Mouse (Mus musculus): ENCODE data around the gene Hoxc9. TPM values are rescaled to one million over a fixed set of nuclear protein-coding genes. Genes with fewer than 3 reads are reported as not detected.

The Hoxc9 gene
- 0.54 TPM in 1 of 2 replicates, not detected in the other for total RNA-seq (2012; rRNA removed)

GRCm38 (mm10) chr15:102976171-102976570 is at the start of gene Hoxc9:
Hoxc9 (plus strand) TSS chr15:102976439.
- Histone ChIP-seq H3K9me3 (ENCODE audit: control insufficient read depth, insufficient read depth, low read depth, low read length) (no peaks in the 10 kb centered on the region), H3K27ac (ENCODE audit: insufficient read depth, low read depth, low read length, poor library complexity, severe bottlenecking) (no peak within 1 kb of the TSS), H3K36me3 (ENCODE audit: control insufficient read depth, insufficient read depth, low read length, poor library complexity, severe bottlenecking) (no peaks in the 10 kb centered on the region), H3K4me3 (ENCODE audit: insufficient read depth in 1 of 2, low read depth in 1 of 2, low read length in 2 of 2, poor library complexity in 1 of 2, severe bottlenecking in 1 of 2) (peak within 1 kb of the TSS; percentile 2 to 20; a peak in 2 of 4 replicates), H3K9ac (ENCODE audit: insufficient read depth, low read depth, low read length, poor library complexity, severe bottlenecking) (no peak within 1 kb of the TSS), H3K4me1 (ENCODE audit: control insufficient read depth in 2 of 2, insufficient read depth in 2 of 2, low read length in 2 of 2, poor library complexity in 1 of 2) (peaks cover 0 to 6% of the 10 kb centered on the region in 2 experiments; a peak in 1 of 4 replicates)
- TF ChIP-seq ZNF384 (IDR thresholded peaks at IDR 0.05; ENCODE audit: low read depth, low read length): no peak
- no peak for TF ChIP-seq ZC3H11A (IDR thresholded peaks at IDR 0.05; ENCODE audit: borderline replicate concordance, low read depth, low read length)
- TF ChIP-seq HCFC1 (IDR thresholded peaks at IDR 0.05; ENCODE audit: borderline replicate concordance, insufficient read depth, low read length): 0 out of 2 replicates have a peak, but pooled peaks have one; percentile 18
- in situ Hi-C loops (cut with MboI; ENCODE audit: low sequenced_read_pairs in 2 of 2, unreplicated experiment in 2 of 2): loop anchor here in 1 of 2 experiments (25.0 kb wide), 1 partner anchor 336 kb away; the partner anchor contains the start of gene Gpr84
- DNase-seq (ENCODE audit: low read depth, low spot score): no peak

GRCm38 (mm10) chr15:102927032-102927645 is 49.1 kb upstream of the Hoxc9 start:
- TF ChIP-seq ZNF384 (IDR thresholded peaks at IDR 0.05; ENCODE audit: low read depth, low read length) (no peak), CHD2 (IDR thresholded peaks at IDR 0.05; ENCODE audit: low read depth, low read length) (no peak), HCFC1 (IDR thresholded peaks at IDR 0.05; ENCODE audit: borderline replicate concordance, insufficient read depth, low read length) (no peak), ZC3H11A (IDR thresholded peaks at IDR 0.05; ENCODE audit: borderline replicate concordance, low read depth, low read length) (no peak), MAFK (IDR thresholded peaks at IDR 0.05; ENCODE audit: insufficient read depth, low read depth, low read length) (no peak)
- Histone ChIP-seq H3K4me1 (ENCODE audit: control insufficient read depth in 2 of 2, insufficient read depth in 2 of 2, low read length in 2 of 2, poor library complexity in 1 of 2) (peaks cover 0 to 5% of the 10 kb centered on the region in 2 experiments; a peak in 1 of 4 replicates), H3K4me3 (ENCODE audit: insufficient read depth in 1 of 2, low read depth in 1 of 2, low read length in 2 of 2, poor library complexity in 1 of 2, severe bottlenecking in 1 of 2) (peak overlapping the region; percentile 19 to 20; a peak in 3 of 4 replicates), H3K9ac (ENCODE audit: insufficient read depth, low read depth, low read length, poor library complexity, severe bottlenecking) (no peak overlapping the region; the same call in 1 of the 2 replicates), H3K36me3 (ENCODE audit: control insufficient read depth, insufficient read depth, low read length, poor library complexity, severe bottlenecking) (no peaks in the 10 kb centered on the region), H3K9me3 (ENCODE audit: control insufficient read depth, insufficient read depth, low read depth, low read length) (no peaks in the 10 kb centered on the region), H3K27ac (ENCODE audit: insufficient read depth, low read depth, low read length, poor library complexity, severe bottlenecking) (no peak overlapping the region)
- DNase-seq (ENCODE audit: low read depth, low spot score): no peak
- in situ Hi-C loops (cut with MboI; ENCODE audit: low sequenced_read_pairs in 2 of 2, unreplicated experiment in 2 of 2): loop anchor here (10.0 to 25.0 kb wide), 2 partner anchors 58 to 915 kb away; partner anchors contain the start of gene Krt8 (in 1 of the 2)

GRCm38 (mm10) chr15:102931706-102932358 is 44.4 kb upstream of the Hoxc9 start:
- peak; percentile 81 for DNase-seq (ENCODE audit: low read depth, low spot score)
- Histone ChIP-seq H3K36me3 (ENCODE audit: control insufficient read depth, insufficient read depth, low read length, poor library complexity, severe bottlenecking) (no peaks in the 10 kb centered on the region), H3K27ac (ENCODE audit: insufficient read depth, low read depth, low read length, poor library complexity, severe bottlenecking) (no peak overlapping the region), H3K4me3 (ENCODE audit: insufficient read depth in 1 of 2, low read depth in 1 of 2, low read length in 2 of 2, poor library complexity in 1 of 2, severe bottlenecking in 1 of 2) (peak overlapping the region; percentile 33 to 54), H3K9me3 (ENCODE audit: control insufficient read depth, insufficient read depth, low read depth, low read length) (no peaks in the 10 kb centered on the region), H3K4me1 (ENCODE audit: control insufficient read depth in 2 of 2, insufficient read depth in 2 of 2, low read length in 2 of 2, poor library complexity in 1 of 2) (peaks cover 1 to 10% of the 10 kb centered on the region in 2 experiments; a peak in 1 of 4 replicates), H3K9ac (ENCODE audit: insufficient read depth, low read depth, low read length, poor library complexity, severe bottlenecking) (peak overlapping the region; percentile 26; the same call in 1 of the 2 replicates)
- TF ChIP-seq ZC3H11A (IDR thresholded peaks at IDR 0.05; ENCODE audit: borderline replicate concordance, low read depth, low read length) (no peak), ZNF384 (IDR thresholded peaks at IDR 0.05; ENCODE audit: low read depth, low read length) (peak; percentile 92)
- in situ Hi-C loops (cut with MboI; ENCODE audit: low sequenced_read_pairs in 2 of 2, unreplicated experiment in 2 of 2): loop anchor here in 1 of 2 experiments (25.0 kb wide), 1 partner anchor 920 kb away; the partner anchor contains the start of gene Krt8

- no peak for DNase-seq (ENCODE audit: low read depth, low spot score)
- H3K4me1 ChIP-seq (ENCODE audit: control insufficient read depth in 2 of 2, insufficient read depth in 2 of 2, low read length in 2 of 2, poor library complexity in 1 of 2): peaks cover 1 to 8% of the 10 kb centered on the region in 2 experiments; a peak in 1 of 4 replicates
- TF ChIP-seq CHD2 (IDR thresholded peaks at IDR 0.05; ENCODE audit: low read depth, low read length) (no peak), HCFC1 (IDR thresholded peaks at IDR 0.05; ENCODE audit: borderline replicate concordance, insufficient read depth, low read length) (no peak), ZNF384 (IDR thresholded peaks at IDR 0.05; ENCODE audit: low read depth, low read length) (no peak)
- H3K27ac ChIP-seq (ENCODE audit: insufficient read depth, low read depth, low read length, poor library complexity, severe bottlenecking): no peak overlapping the region
- H3K9ac ChIP-seq (ENCODE audit: insufficient read depth, low read depth, low read length, poor library complexity, severe bottlenecking): no peak overlapping the region
- no peaks in the 10 kb centered on the region for H3K9me3 ChIP-seq (ENCODE audit: control insufficient read depth, insufficient read depth, low read depth, low read length)
- in situ Hi-C loops (cut with MboI; ENCODE audit: low sequenced_read_pairs in 2 of 2, unreplicated experiment in 2 of 2): loop anchor here in 1 of 2 experiments (25.0 kb wide), 1 partner anchor 922 kb away; the partner anchor contains the start of gene Krt8
- no peaks in the 10 kb centered on the region for H3K36me3 ChIP-seq (ENCODE audit: control insufficient read depth, insufficient read depth, low read length, poor library complexity, severe bottlenecking)
- H3K4me3 ChIP-seq (ENCODE audit: insufficient read depth in 1 of 2, low read depth in 1 of 2, low read length in 2 of 2, poor library complexity in 1 of 2, severe bottlenecking in 1 of 2): peak overlapping the region in 1 of 2 experiments; percentile 12; a peak in 1 of 4 replicates
Observed at GRCm38 (mm10) chr15:102934438-102934837, 41.8 kb upstream of the Hoxc9 start.

Measured in ES-E14 (cell line).